10 mouse cellular contexts compared by ENCODE assay signal in the genomic region with DNA sequence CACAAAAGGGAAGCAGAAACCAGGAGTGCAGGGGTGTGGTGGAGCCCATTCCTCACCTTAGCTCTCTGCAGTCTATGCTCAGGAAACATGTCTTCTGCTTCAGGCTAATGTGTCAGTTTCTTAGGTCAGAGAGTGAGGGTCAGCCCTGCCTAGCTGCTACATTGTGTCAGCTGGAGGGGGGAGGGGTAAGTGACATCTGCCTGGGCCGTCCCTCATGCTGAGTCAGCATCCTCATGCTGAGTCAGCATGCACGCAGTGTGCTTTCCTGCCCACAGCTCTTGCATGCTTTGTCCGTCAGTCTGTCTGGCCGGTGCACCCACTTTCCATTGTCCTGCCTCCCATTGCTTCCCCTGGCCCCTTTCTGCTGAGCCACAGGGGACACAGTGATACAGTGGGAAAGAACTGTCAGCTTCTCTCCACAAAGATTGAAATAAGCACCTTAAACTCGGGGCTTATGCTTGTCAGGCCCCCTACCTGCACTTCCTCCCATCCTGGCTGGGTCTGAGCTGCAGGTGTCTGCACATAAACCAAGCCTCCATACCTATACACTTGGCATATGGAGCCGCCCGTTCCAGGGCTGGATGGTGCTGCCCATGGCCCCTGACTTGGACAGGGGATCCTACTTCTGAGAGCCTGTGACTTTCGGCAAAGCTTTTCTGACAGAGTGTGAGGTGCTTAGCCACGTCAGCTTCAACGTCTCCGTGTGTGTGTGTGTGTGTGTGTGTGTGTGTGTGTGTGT. TPM values are rescaled to one million over a fixed set of nuclear protein-coding genes. Genes with fewer than 3 reads are reported as not detected.
DNase-seq lines count a peak whose midpoint lies in the region; ATAC-seq lines count a peak whose summit lies in the region.
"Had no signal": no experiment of that assay in that cellular context is flagged by ENCODE, and none has a peak within 500 bp of the region (broad histone marks: within the 10 kb centered on the region; RNA-seq: fewer than 3 reads in every experiment).

No protein-coding gene starts in this region.

- peaks cover 35% of the 10 kb centered on the region for H3K27me3 ChIP-seq in hindbrain, embryonic 10.5 days (ENCODE audit: insufficient read depth, poor library complexity, severe bottlenecking)
- peaks cover 38% of the 10 kb centered on the region for H3K27me3 ChIP-seq in hindbrain, embryonic 13.5 days
- H3K27me3 ChIP-seq in midbrain, embryonic 14.5 days (ENCODE audit: control insufficient read depth, insufficient read depth, low read length) = no peaks in the 10 kb centered on the region; the same call in 1 of the 2 replicates
- peaks cover 19% of the 10 kb centered on the region for H3K27me3 ChIP-seq in midbrain, embryonic 15.5 days (replicated peaks)

- WGBS in hindbrain, embryonic 10.5 days = 51% methylated on average over 11 of the region's 11 CpGs
- 52% methylated on average over 11 of the region's 11 CpGs for WGBS in hindbrain, embryonic 13.5 days
- 65% methylated on average over 11 of the region's 11 CpGs for WGBS in midbrain, embryonic 14.5 days
- 61% methylated on average over 11 of the region's 11 CpGs for WGBS in midbrain, embryonic 15.5 days

- peak; percentile 49 for DNase-seq in hindbrain, embryonic 10.5 days (ENCODE audit: low spot score)
- DNase-seq in midbrain, embryonic 14.5 days = peak; percentile 28
- peak; percentile 49 for DNase-seq in kidney, postnatal 14 days
- DNase-seq in yolk sac, embryonic 10.5 days (ENCODE audit: low spot score) = no peak
- DNase-seq in right cerebral cortex, postnatal 10 days (ENCODE audit: low spot score in 2 of 2) = no peak
- DNase-seq in c-Kit-positive CD71-positive TER-119-positive erythroid progenitor cells, embryonic 14.5 days (ENCODE audit: low spot score) = no peak
- DNase-seq: cerebellum, adult 11-12 months; layer of hippocampus, adult 9-11 months had no signal

- H3K9me3 ChIP-seq in hindbrain, embryonic 10.5 days = no peaks in the 10 kb centered on the region
- no peaks in the 10 kb centered on the region for H3K9me3 ChIP-seq in hindbrain, embryonic 13.5 days
- no peaks in the 10 kb centered on the region for H3K9me3 ChIP-seq in midbrain, embryonic 14.5 days (ENCODE audit: control insufficient read depth, low read length)
- no peaks in the 10 kb centered on the region for H3K9me3 ChIP-seq in midbrain, embryonic 15.5 days

- H3K4me3 ChIP-seq in hindbrain, embryonic 10.5 days = no peak overlapping the region
- H3K4me3 ChIP-seq in hindbrain, embryonic 13.5 days = no peak overlapping the region
- no peak overlapping the region for H3K4me3 ChIP-seq in midbrain, embryonic 14.5 days (replicated peaks; ENCODE audit: low read depth, low read length)
- H3K4me3 ChIP-seq in midbrain, embryonic 15.5 days = no peak overlapping the region

- H3K9ac ChIP-seq in hindbrain, embryonic 13.5 days = no peak overlapping the region; the same call in 1 of the 2 replicates
- H3K9ac ChIP-seq in midbrain, embryonic 14.5 days (replicated peaks; ENCODE audit: low read length) = no peak overlapping the region
- H3K9ac ChIP-seq in midbrain, embryonic 15.5 days = no peak overlapping the region

- no peaks in the 10 kb centered on the region for H3K36me3 ChIP-seq in hindbrain, embryonic 10.5 days
- H3K36me3 ChIP-seq in hindbrain, embryonic 13.5 days = no peaks in the 10 kb centered on the region
- no peaks in the 10 kb centered on the region for H3K36me3 ChIP-seq in midbrain, embryonic 14.5 days (ENCODE audit: control insufficient read depth, insufficient read depth, low read length)
- H3K36me3 ChIP-seq in midbrain, embryonic 15.5 days (replicated peaks) = no peaks in the 10 kb centered on the region

- no peak for ATAC-seq in hindbrain, embryonic 13.5 days (ENCODE audit: low FRiP score)
- ATAC-seq in midbrain, embryonic 14.5 days (ENCODE audit: low FRiP score, low TSS enrichment) = no peak
- ATAC-seq in midbrain, embryonic 15.5 days (replicated peaks) = no peak

- peak overlapping the region; percentile 14; the same call in 1 of the 2 replicates for H3K27ac ChIP-seq in hindbrain, embryonic 10.5 days
- no peak overlapping the region for H3K27ac ChIP-seq in hindbrain, embryonic 13.5 days
- no peak overlapping the region for H3K27ac ChIP-seq in midbrain, embryonic 14.5 days (replicated peaks; ENCODE audit: low read depth, low read length)
- H3K27ac ChIP-seq in midbrain, embryonic 15.5 days = no peak overlapping the region

- H3K4me1 ChIP-seq in hindbrain, embryonic 10.5 days (replicated peaks) = peaks cover 37% of the 10 kb centered on the region
- peaks cover 26% of the 10 kb centered on the region for H3K4me1 ChIP-seq in hindbrain, embryonic 13.5 days (replicated peaks)
- H3K4me1 ChIP-seq in midbrain, embryonic 14.5 days (ENCODE audit: control insufficient read depth, insufficient read depth, low read length) = no peaks in the 10 kb centered on the region; the same call in 1 of the 2 replicates
- H3K4me1 ChIP-seq in midbrain, embryonic 15.5 days = 0 out of 2 replicates have a peak, but pooled peaks cover 4% of the 10 kb centered on the region

- no peak overlapping the region for H3K4me2 ChIP-seq in hindbrain, embryonic 13.5 days
- no peak overlapping the region for H3K4me2 ChIP-seq in midbrain, embryonic 14.5 days (ENCODE audit: low read length)
- H3K4me2 ChIP-seq in midbrain, embryonic 15.5 days = no peak overlapping the region

RNA-seq across cellular contexts. Expression of a gene that starts 3.4 kb away (rescaled TPM):
- 2.9 and 3.0 TPM in 2 replicates for polyA plus RNA-seq in hindbrain, embryonic 10.5 days (2016; fragmentation: Nextera tagmentation; extraction: Ambion mirVana)
- 9.6 and 11.3 TPM in 2 replicates for polyA plus RNA-seq in hindbrain, embryonic 13.5 days (2015; fragmentation: Nextera tagmentation; extraction: Ambion mirVana)
- polyA plus RNA-seq in midbrain, embryonic 14.5 days (2014; fragmentation: Nextera tagmentation; extraction: Ambion mirVana) = 2.2 and 7.7 TPM in 2 replicates
- 10.9 and 13.3 TPM in 2 replicates for polyA plus RNA-seq in midbrain, embryonic 15.5 days (2015; fragmentation: Nextera tagmentation; extraction: Ambion mirVana)

RNA-seq across cellular contexts. Expression of a gene that starts 26.2 kb away (rescaled TPM):
- polyA plus RNA-seq in hindbrain, embryonic 10.5 days (2016; fragmentation: Nextera tagmentation; extraction: Ambion mirVana) = not detected in 2 replicates
- polyA plus RNA-seq in hindbrain, embryonic 13.5 days (2015; fragmentation: Nextera tagmentation; extraction: Ambion mirVana) = not detected in 2 replicates
- polyA plus RNA-seq in midbrain, embryonic 14.5 days (2014; fragmentation: Nextera tagmentation; extraction: Ambion mirVana) = not detected in 2 replicates
- not detected in 2 replicates for polyA plus RNA-seq in midbrain, embryonic 15.5 days (2015; fragmentation: Nextera tagmentation; extraction: Ambion mirVana)

Comparison
In these comparisons a context has a peak if more than half of its experiments do, and no peak if none do; other contexts are left out.
1. DNase-seq: peak in hindbrain, embryonic 10.5 days (single experiment), midbrain, embryonic 14.5 days (single experiment) and kidney, postnatal 14 days (single experiment); none in yolk sac, embryonic 10.5 days (single experiment), right cerebral cortex, postnatal 10 days (0 of 2) and c-Kit-positive CD71-positive TER-119-positive erythroid progenitor cells, embryonic 14.5 days (single experiment).